Mouse (Mus musculus) kidney, adult 18-20 months (tissue): ENCODE data around the gene Btbd2.
"Not testable (repeated sequence)": the region's sequence is repeated elsewhere in the genome, so short reads cannot be mapped to it uniquely, and the experiment has no call there.

Experiments used
- DNase-seq: peaks from one replicate; pipeline ENCODE4 v3.0.0; 2021

Btbd2 gene

GRCm38 (mm10) chr10:80668614-80669013, 11.7 kb upstream of the Btbd2 start:
- peak; percentile 63 for DNase-seq

GRCm38 (mm10) chr10:80666837-80667412, 10.1 kb upstream of the Btbd2 start:
- DNase-seq: no peak

GRCm38 (mm10) chr10:80665981-80666733, 9.3 kb upstream of the Btbd2 start:
- no peak for DNase-seq

- no peak for DNase-seq
These were observed 8.6 kb upstream of the Btbd2 start for GRCm38 (mm10) chr10:80665459-80665858.

- DNase-seq: peak; percentile 82
These were observed 8.1 kb upstream of the Btbd2 start for GRCm38 (mm10) chr10:80665016-80665380.

- DNase-seq: peak; percentile 95
These were observed 7.5 kb upstream of the Btbd2 start for GRCm38 (mm10) chr10:80664197-80665015.

GRCm38 (mm10) chr10:80663485-80664196, 6.8 kb upstream of the Btbd2 start:
- DNase-seq: no peak

- DNase-seq: peak; percentile 69
These were observed 4.3 kb upstream of the Btbd2 start for GRCm38 (mm10) chr10:80661149-80661548.

- DNase-seq: peak; percentile 85
These were observed 2.3 kb upstream of the Btbd2 start for GRCm38 (mm10) chr10:80659213-80659612.

- DNase-seq: no peak
These were observed 2.0 kb upstream of the Btbd2 start for GRCm38 (mm10) chr10:80658841-80659202.

GRCm38 (mm10) chr10:80658194-80658840, 1.4 kb upstream of the Btbd2 start:
- no peak for DNase-seq

GRCm38 (mm10) chr10:80656130-80656862, 575 bp downstream of the Btbd2 start:
- DNase-seq: peak; percentile 95

GRCm38 (mm10) chr10:80655406-80656129, 1.3 kb downstream of the Btbd2 start:
- no peak for DNase-seq

- no peak for DNase-seq
These were observed 2.0 kb downstream of the Btbd2 start for GRCm38 (mm10) chr10:80654866-80655265.

- DNase-seq: no peak
These were observed 3.6 kb downstream of the Btbd2 start for GRCm38 (mm10) chr10:80653156-80653720.

- no peak for DNase-seq
These were observed 6.5 kb downstream of the Btbd2 start for GRCm38 (mm10) chr10:80650392-80650791.

GRCm38 (mm10) chr10:80649910-80650309, 7.0 kb downstream of the Btbd2 start:
- DNase-seq: not testable (repeated sequence)

GRCm38 (mm10) chr10:80646936-80647335, 9.9 kb downstream of the Btbd2 start:
- no peak for DNase-seq

GRCm38 (mm10) chr10:80635345-80635744, 21.5 kb downstream of the Btbd2 start:
- DNase-seq: peak; percentile 61

- DNase-seq: no peak
These were observed 27.9 kb downstream of the Btbd2 start for GRCm38 (mm10) chr10:80628925-80629324.

GRCm38 (mm10) chr10:80627685-80628084, 29.2 kb downstream of the Btbd2 start:
- DNase-seq: no peak
